Mouse (Mus musculus) stomach, postnatal 0 days (tissue): ENCODE measurements at regions not wholly inside any gene's neighbourhood (a gene's known extent, or its start where the extent isn't known, plus 50 kb on each side); places are given as distances from the start of the nearest gene placed in this dataset.

Source experiments
- CTCF ChIP-seq: IDR thresholded peaks from 2 replicates; pipeline ENCODE4 v1.5.1; 2016; ENCODE audit warnings: antibody characterized with exemption, low read depth, mild to moderate bottlenecking, moderate library complexity
- EP300 ChIP-seq: optimal IDR thresholded peaks from 2 replicates; pipeline ENCODE3; 2016; ENCODE audit warnings: antibody characterized with exemption

DNA sequence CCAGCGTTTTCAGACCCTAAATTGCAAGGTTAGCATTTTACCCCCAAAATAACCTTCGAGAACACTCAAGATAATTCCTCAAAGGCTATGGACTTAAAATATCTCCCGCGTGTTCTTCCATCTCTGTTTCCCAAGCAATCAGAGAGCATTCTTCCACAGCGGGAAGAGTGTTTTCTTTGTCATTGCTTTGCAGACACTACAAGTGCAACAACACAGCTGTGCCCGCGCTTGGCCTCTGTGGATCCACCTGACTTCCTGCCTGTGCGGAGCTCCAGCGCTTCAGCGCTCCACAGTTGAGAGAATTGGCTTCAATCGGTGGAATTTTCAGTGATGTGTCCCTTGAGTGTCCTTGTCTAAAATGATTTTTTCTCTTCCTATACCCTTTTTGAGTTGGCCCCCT is 235.9 kb upstream of the Dlgap1 start:
- TF ChIP-seq EP300 (no peak), CTCF (no peak)
